35 mouse cellular contexts compared by ENCODE assay signal in the genomic region with DNA sequence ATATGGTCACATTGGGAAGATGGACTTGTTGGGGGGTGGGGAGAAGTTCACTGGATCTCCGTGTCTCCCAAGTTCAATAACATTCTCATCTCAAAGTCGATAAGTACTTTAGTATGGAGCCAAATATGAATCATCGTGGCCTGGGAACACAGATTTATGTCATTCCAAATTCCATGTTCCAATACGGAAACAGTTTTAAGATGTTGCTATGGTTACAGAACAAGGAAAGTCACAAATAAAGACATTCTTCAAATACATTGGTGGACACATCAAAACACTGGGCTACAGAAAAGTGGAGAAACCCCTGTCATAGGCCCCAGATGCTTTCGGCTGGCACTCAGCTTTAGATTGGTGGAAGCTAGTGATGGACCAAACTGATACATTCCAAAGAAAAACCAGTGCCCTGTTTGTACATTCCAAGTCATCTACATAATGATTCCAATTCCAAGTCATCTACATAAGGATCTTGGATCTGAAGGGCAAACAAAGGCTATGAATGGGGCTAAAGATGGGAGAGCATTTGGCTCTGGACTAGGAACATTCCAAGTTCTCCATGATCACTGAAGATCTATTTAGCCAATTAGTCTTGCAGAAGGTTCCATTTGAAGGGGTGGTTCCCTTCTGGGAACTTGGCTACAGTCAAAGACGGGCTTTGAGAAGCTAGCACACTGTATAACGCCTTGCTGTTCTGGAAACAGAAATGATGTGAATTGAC. TPM values are rescaled to one million over a fixed set of nuclear protein-coding genes. Genes with fewer than 3 reads are reported as not detected.
A peak's percentile ranks its signal among the peaks of the same experiment; 100 is the strongest.
DNase-seq lines count a peak whose midpoint lies in the region; ATAC-seq and TF ChIP-seq lines count a peak whose summit lies in the region.
"Had no signal": no experiment of that assay in that cellular context is flagged by ENCODE, and none has a peak within 500 bp of the region (broad histone marks: within the 10 kb centered on the region; RNA-seq: fewer than 3 reads in every experiment).

No protein-coding gene starts in this region.

- no peaks in the 10 kb centered on the region for H3K9me3 ChIP-seq in forebrain, postnatal 0 days (ENCODE audit: low read length)
- no peaks in the 10 kb centered on the region for H3K9me3 ChIP-seq in forebrain, embryonic 11.5 days (ENCODE audit: control insufficient read depth, low read length)
- H3K9me3 ChIP-seq: forebrain, embryonic 13.5 days; hindbrain, embryonic 13.5 days; liver, embryonic 13.5 days; stomach, embryonic 15.5 days had no signal

- H3K9ac ChIP-seq in forebrain, postnatal 0 days, result no peak overlapping the region
- no peak overlapping the region for H3K9ac ChIP-seq in forebrain, embryonic 11.5 days (ENCODE audit: low read length)
- no peak overlapping the region for H3K9ac ChIP-seq in heart, adult 2 months (ENCODE audit: low read depth, low read length)
- H3K9ac ChIP-seq: forebrain, embryonic 13.5 days; hindbrain, embryonic 13.5 days; limb, embryonic 13.5 days; liver, embryonic 13.5 days; lung, embryonic 14.5 days; neural tube, embryonic 12.5 days; stomach, embryonic 15.5 days had no signal

- H3K4me2 ChIP-seq in forebrain, postnatal 0 days (ENCODE audit: low read depth), result no peak overlapping the region
- H3K4me2 ChIP-seq in forebrain, embryonic 11.5 days (ENCODE audit: low read depth, low read length, severe bottlenecking), result no peak overlapping the region
- H3K4me2 ChIP-seq: forebrain, embryonic 13.5 days; hindbrain, embryonic 13.5 days; limb, embryonic 13.5 days; liver, embryonic 13.5 days; lung, embryonic 14.5 days; neural tube, embryonic 12.5 days; stomach, embryonic 15.5 days had no signal

- 73% methylated on average over 7 of the region's 7 CpGs for WGBS in forebrain, postnatal 0 days
- WGBS in forebrain, embryonic 11.5 days, result 92% methylated on average over 7 of the region's 7 CpGs
- WGBS in heart, adult 2 months, result 77% methylated on average over 7 of the region's 7 CpGs

- no peak for TF ChIP-seq POLR2A in heart, adult 2 months (IDR thresholded peaks at IDR 0.05; ENCODE audit: insufficient read depth, low read depth, low read length)

- H3K27me3 ChIP-seq in forebrain, postnatal 0 days (ENCODE audit: insufficient read depth, low read length), result no peaks in the 10 kb centered on the region
- no peaks in the 10 kb centered on the region for H3K27me3 ChIP-seq in forebrain, embryonic 11.5 days (ENCODE audit: control insufficient read depth, insufficient read depth, low read length)
- H3K27me3 ChIP-seq in heart, adult 2 months (ENCODE audit: control insufficient read depth, insufficient read depth, low read length), result no peaks in the 10 kb centered on the region
- H3K27me3 ChIP-seq: forebrain, embryonic 13.5 days; limb, embryonic 13.5 days; liver, embryonic 13.5 days; neural tube, embryonic 12.5 days; stomach, embryonic 15.5 days had no signal

- TF ChIP-seq CTCF in forebrain, postnatal 0 days (IDR thresholded peaks at IDR 0.05; ENCODE audit: low read depth), result no peak
- no peak for TF ChIP-seq CTCF in heart, adult 2 months (IDR thresholded peaks at IDR 0.05)

- no peaks in the 10 kb centered on the region for H3K4me1 ChIP-seq in forebrain, postnatal 0 days (ENCODE audit: insufficient read depth)
- H3K4me1 ChIP-seq in forebrain, embryonic 11.5 days (replicated peaks; ENCODE audit: control insufficient read depth, insufficient read depth, low read length), result no peaks in the 10 kb centered on the region
- H3K4me1 ChIP-seq in heart, adult 2 months (ENCODE audit: control insufficient read depth, insufficient read depth, low read length), result no peaks in the 10 kb centered on the region; the same call in 1 of the 2 replicates
- H3K4me1 ChIP-seq: hindbrain, embryonic 13.5 days; liver, embryonic 13.5 days; neural tube, embryonic 12.5 days; stomach, embryonic 15.5 days had no signal

- H3K36me3 ChIP-seq in forebrain, postnatal 0 days (ENCODE audit: insufficient read depth), result no peaks in the 10 kb centered on the region
- H3K36me3 ChIP-seq in forebrain, embryonic 11.5 days (ENCODE audit: control insufficient read depth, insufficient read depth, low read length), result no peaks in the 10 kb centered on the region
- no peaks in the 10 kb centered on the region for H3K36me3 ChIP-seq in heart, adult 2 months (ENCODE audit: control insufficient read depth, insufficient read depth, low read length)
- H3K36me3 ChIP-seq: hindbrain, embryonic 13.5 days; limb, embryonic 13.5 days; liver, embryonic 13.5 days; neural tube, embryonic 12.5 days; stomach, embryonic 15.5 days had no signal

- ATAC-seq in forebrain, postnatal 0 days, result peak; percentile 34; the same call in 1 of the 2 replicates
- ATAC-seq in forebrain, embryonic 11.5 days (replicated peaks; ENCODE audit: low FRiP score), result no peak
- ATAC-seq: forebrain, embryonic 13.5 days had no signal

- no peaks in the 10 kb centered on the region for H3K79me2 ChIP-seq in heart, adult 2 months (replicated peaks; ENCODE audit: control insufficient read depth, insufficient read depth, low read length)

- H3K4me3 ChIP-seq in forebrain, postnatal 0 days (ENCODE audit: low read depth, low read length), result no peak overlapping the region
- no peak overlapping the region for H3K4me3 ChIP-seq in forebrain, embryonic 11.5 days (ENCODE audit: low read depth, low read length)
- no peak overlapping the region for H3K4me3 ChIP-seq in heart, adult 2 months
- H3K4me3 ChIP-seq: forebrain, embryonic 13.5 days; gastrocnemius, adult 2 months; hindbrain, embryonic 13.5 days; limb, embryonic 13.5 days; liver, embryonic 13.5 days; neural tube, embryonic 12.5 days; stomach, embryonic 15.5 days had no signal

- no peak overlapping the region for H3K27ac ChIP-seq in forebrain, postnatal 0 days (ENCODE audit: low read depth, low read length)
- H3K27ac ChIP-seq in forebrain, embryonic 11.5 days (ENCODE audit: low read depth, low read length), result no peak overlapping the region
- no peak overlapping the region for H3K27ac ChIP-seq in heart, adult 2 months
- H3K27ac ChIP-seq: forebrain, embryonic 13.5 days; gastrocnemius, adult 2 months; hindbrain, embryonic 13.5 days; limb, embryonic 13.5 days; liver, embryonic 13.5 days; neural tube, embryonic 12.5 days; stomach, embryonic 15.5 days had no signal

- intact Hi-C loops in heart, postnatal 10 days (cut with DNase I), result no loop called here
- intact Hi-C loops in heart, adult 2 months (cut with DNase I), result no loop called here

- DNase-seq in forebrain, postnatal 0 days, result no peak
- no peak for DNase-seq in forebrain, embryonic 11.5 days (ENCODE audit: low spot score)
- peak; percentile 18 to 20 for DNase-seq in heart, postnatal 10 days
- no peak for DNase-seq in heart, adult 2 months
- DNase-seq in 3T3-L1 (ENCODE audit: low read depth, low spot score), result peak; percentile 8
- DNase-seq in ZHBTc4 (ENCODE audit: low read depth, low spot score), result peak; percentile 52
- no peak for DNase-seq in natural killer cell, adult 2 months (ENCODE audit: low spot score in 2 of 2)
- DNase-seq in spleen, postnatal 36 days (ENCODE audit: low spot score in 2 of 2), result no peak
- DNase-seq: adrenal gland, postnatal 14 days; cerebellum, adult 8-10 months; gastrocnemius, adult 2 months; kidney, adult 18-20 months; kidney, postnatal 10 days; liver, embryonic 13.5 days; lung, embryonic 14.5 days; lung, postnatal 36 days; midbrain, embryonic 14.5 days; retina, postnatal 1 day; right cerebral cortex, postnatal 25 days; thymus, postnatal 36 days had no signal

- TF ChIP-seq EP300 in heart, adult 2 months (IDR thresholded peaks at IDR 0.05; ENCODE audit: insufficient read depth, low read depth, low read length), result no peak

RNA-seq across cellular contexts. Expression of a gene that starts 17.2 kb away (rescaled TPM):
- not detected in 2 replicates for total RNA-seq in forebrain, postnatal 0 days (2014; rRNA removed)
- polyA plus RNA-seq in forebrain, postnatal 0 days (2015; fragmentation: Nextera tagmentation; extraction: Ambion mirVana), result 0.06 TPM in 1 of 2 replicates, not detected in the other
- polyA plus RNA-seq in forebrain, embryonic 11.5 days (2014; fragmentation: Nextera tagmentation; extraction: Ambion mirVana), result not detected in 2 replicates
- not detected for total RNA-seq in heart, postnatal 10 days (2021)
- total RNA-seq in heart, adult 2 months (2021), result not detected
- polyA plus RNA-seq in heart, adult 2 months (2012; rRNA removed), result not detected in 2 replicates
- total RNA-seq: adrenal gland, postnatal 14 days; ES-E14; gastrocnemius, adult 2 months; megakaryocyte-erythroid progenitor cell, adult 5-6 weeks had no signal
- polyA plus RNA-seq: embryonic facial prominence, embryonic 11.5 days; forebrain, embryonic 13.5 days; heart, embryonic 16.5 days; hindbrain, embryonic 13.5 days; limb, embryonic 13.5 days; liver, embryonic 13.5 days; lung, embryonic 14.5 days; midbrain, embryonic 14.5 days; neural tube, embryonic 12.5 days; spleen, adult 2 months; stomach, embryonic 15.5 days had no signal

RNA-seq across cellular contexts. Expression of a gene that starts 33.0 kb away (rescaled TPM):
- 352 and 356 TPM in 2 replicates for total RNA-seq in forebrain, postnatal 0 days (2014; rRNA removed)
- polyA plus RNA-seq in forebrain, postnatal 0 days (2015; fragmentation: Nextera tagmentation; extraction: Ambion mirVana), result 353 and 423 TPM in 2 replicates
- polyA plus RNA-seq in forebrain, embryonic 11.5 days (2014; fragmentation: Nextera tagmentation; extraction: Ambion mirVana), result 25.4 and 31.2 TPM in 2 replicates
- total RNA-seq in heart, postnatal 10 days (2021), result 100 to 1,000 TPM in 1 of 2 experiments, 10 to 100 TPM in 1; 83.6 to 102 TPM
- 100 to 1,000 TPM; 109 to 129 TPM for total RNA-seq in heart, adult 2 months (2021)
- polyA plus RNA-seq in heart, adult 2 months (2012; rRNA removed), result 101 and 110 TPM in 2 replicates

RNA-seq across cellular contexts. Expression of a gene that starts 33.0 kb away (rescaled TPM):
- total RNA-seq in forebrain, postnatal 0 days (2014; rRNA removed), result 0.76 TPM in 1 of 2 replicates, not detected in the other
- polyA plus RNA-seq in forebrain, postnatal 0 days (2015; fragmentation: Nextera tagmentation; extraction: Ambion mirVana), result 0.33 TPM in 1 of 2 replicates, not detected in the other
- polyA plus RNA-seq in forebrain, embryonic 11.5 days (2014; fragmentation: Nextera tagmentation; extraction: Ambion mirVana), result not detected in 2 replicates
- total RNA-seq in heart, postnatal 10 days (2021), result 1 to 10 TPM; 1.4 to 6.6 TPM
- under 1 TPM in 1 of 2 experiments, not detected in 1; 0.23 TPM for total RNA-seq in heart, adult 2 months (2021)
- polyA plus RNA-seq in heart, adult 2 months (2012; rRNA removed), result not detected in 2 replicates
- total RNA-seq: ES-E14; layer of hippocampus, postnatal 25 days; left cerebral cortex, postnatal 10 days; megakaryocyte-erythroid progenitor cell, adult 5-6 weeks had no signal
- polyA plus RNA-seq: brain, embryonic 14.5 days; embryonic facial prominence, embryonic 11.5 days; forebrain, embryonic 13.5 days; frontal cortex, adult 2 months; gonadal fat pad, adult 2 months; heart, embryonic 16.5 days; hindbrain, embryonic 13.5 days; limb, embryonic 13.5 days; liver, embryonic 13.5 days; lung, embryonic 14.5 days; midbrain, embryonic 14.5 days; neural tube, embryonic 12.5 days; spleen, adult 2 months; stomach, embryonic 15.5 days had no signal

Comparison
In these comparisons a context has a peak if more than half of its experiments do, and no peak if none do; other contexts are left out.
1. DNase-seq: peak in heart, postnatal 10 days (2 of 2), 3T3-L1 (single experiment) and ZHBTc4 (single experiment); none in forebrain, postnatal 0 days (single experiment), forebrain, embryonic 11.5 days (single experiment), heart, adult 2 months (0 of 2), natural killer cell, adult 2 months (0 of 2) and spleen, postnatal 36 days (0 of 2).